Mouse (Mus musculus) neural tube, embryonic 15.5 days (tissue): ENCODE measurements around the gene 1700109H08Rik. TPM values are rescaled to one million over a fixed set of nuclear protein-coding genes. Genes with fewer than 3 reads are reported as not detected.
"Not testable (repeated sequence)": the region's sequence is repeated elsewhere in the genome, so short reads cannot be mapped to it uniquely, and the experiment has no call there.

Source experiments
- ATAC-seq: fragments of 200-750 bp; cut with Nextera tagmentation; 2 replicates; pipeline ENCODE4 v1.8.0; 2017; ENCODE audit warnings: mild to moderate bottlenecking, moderate TSS enrichment, moderate library complexity; ENCODE audit not compliant: low FRiP score
- H3K27ac ChIP-seq: fragments of 300-500 bp; sonication (generic); replicated peaks from 2 replicates; pipeline ENCODE4 v1.5.1; 2015; ENCODE audit warnings: mild to moderate bottlenecking, inconsistent platforms
- H3K27me3 ChIP-seq: fragments of 300-500 bp; sonication (generic); replicated peaks from 2 replicates; pipeline ENCODE4 v1.6.1; 2015; ENCODE audit warnings: inconsistent platforms
- H3K36me3 ChIP-seq: fragments of 300-500 bp; sonication (generic); 2 replicates; pipeline ENCODE4 v1.6.1; 2015; ENCODE audit warnings: inconsistent platforms
- H3K4me1 ChIP-seq: fragments of 300-500 bp; sonication (generic); 2 replicates; pipeline ENCODE4 v1.6.1; 2015; ENCODE audit warnings: inconsistent platforms
- H3K4me2 ChIP-seq: fragments of 300-500 bp; sonication (generic); 2 replicates; pipeline ENCODE4 v1.6.1; 2015; ENCODE audit warnings: inconsistent platforms, mild to moderate bottlenecking, moderate library complexity
- H3K4me3 ChIP-seq: fragments of 300-500 bp; sonication (generic); replicated peaks from 2 replicates; pipeline ENCODE4 v1.5.1; 2015; ENCODE audit warnings: mild to moderate bottlenecking, inconsistent platforms
- H3K9ac ChIP-seq: fragments of 300-500 bp; sonication (generic); replicated peaks from 2 replicates; pipeline ENCODE4 v1.6.1; 2015; ENCODE audit warnings: mild to moderate bottlenecking, inconsistent platforms
- H3K9me3 ChIP-seq: fragments of 300-500 bp; sonication (generic); replicated peaks from 2 replicates; pipeline ENCODE4 v1.6.1; 2016; ENCODE audit warnings: inconsistent platforms
- WGBS: fragments of 180-500 bp; shearing (Covaris S2); methylation state at CpG from one replicate; pipeline ENCODE4 v1.1.7; 2015; ENCODE audit warnings: mixed read lengths; 5-methylcytosine and 5-hydroxymethylcytosine counted together
- polyA plus RNA-seq: library from polyadenylated mRNA; unstranded; fragments of >200 nt; fragmentation: Nextera tagmentation; extraction: Ambion mirVana; gene quantifications from 2 replicates; pipeline ENCODE4 v1.2.1, GENCODE M21; 2015

Gene 1700109H08Rik
- polyA plus RNA-seq, result 2.4 and 2.7 TPM in 2 replicates

GRCm38 (mm10) chr5:3571266-3571665, at the start of gene 1700109H08Rik:
1700109H08Rik (plus strand) TSS chr5:3571566.
- peaks cover 87% of the 10 kb centered on the region for H3K36me3 ChIP-seq
- no peaks in the 10 kb centered on the region for H3K4me1 ChIP-seq
- no peak within 1 kb of the TSS for H3K4me3 ChIP-seq
- no peak within 1 kb of the TSS for H3K27ac ChIP-seq
- H3K9me3 ChIP-seq, result no peaks in the 10 kb centered on the region; the same call in 1 of the 2 replicates
- WGBS, result over 99% methylated on average over 4 of the region's 4 CpGs
- no peak within 1 kb of the TSS for H3K4me2 ChIP-seq
- no peak for ATAC-seq
- no peaks in the 10 kb centered on the region for H3K27me3 ChIP-seq
- no peak within 1 kb of the TSS for H3K9ac ChIP-seq

DNA sequence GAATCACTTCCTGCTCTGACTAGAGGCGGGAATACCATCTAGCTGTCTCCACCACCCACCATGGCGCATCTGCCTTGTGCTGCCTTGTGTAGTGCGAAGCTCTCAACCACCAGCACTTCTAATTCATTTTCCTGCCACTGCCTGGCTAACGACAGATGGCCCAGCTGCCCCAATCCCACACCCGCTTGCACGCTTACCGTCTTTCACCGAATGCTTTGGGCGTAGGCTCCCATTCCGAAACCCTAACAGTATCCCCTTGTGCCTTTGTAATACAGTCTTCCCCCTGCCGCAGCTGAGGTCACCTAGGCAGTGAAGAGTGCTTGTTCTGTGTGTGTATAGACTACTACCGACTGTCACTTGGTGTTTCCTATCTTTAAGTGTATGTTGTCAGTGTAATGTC, 49.6 kb upstream of the 1700109H08Rik start:
- H3K36me3 ChIP-seq, result no peaks in the 10 kb centered on the region
- H3K9ac ChIP-seq, result no peak overlapping the region
- no peaks in the 10 kb centered on the region for H3K4me1 ChIP-seq
- no peak overlapping the region for H3K27ac ChIP-seq
- H3K4me2 ChIP-seq, result no peak overlapping the region
- no peaks in the 10 kb centered on the region for H3K9me3 ChIP-seq
- 76% methylated on average over 12 of the region's 12 CpGs for WGBS
- no peaks in the 10 kb centered on the region for H3K27me3 ChIP-seq
- ATAC-seq, result no peak
- H3K4me3 ChIP-seq, result no peak overlapping the region

DNA sequence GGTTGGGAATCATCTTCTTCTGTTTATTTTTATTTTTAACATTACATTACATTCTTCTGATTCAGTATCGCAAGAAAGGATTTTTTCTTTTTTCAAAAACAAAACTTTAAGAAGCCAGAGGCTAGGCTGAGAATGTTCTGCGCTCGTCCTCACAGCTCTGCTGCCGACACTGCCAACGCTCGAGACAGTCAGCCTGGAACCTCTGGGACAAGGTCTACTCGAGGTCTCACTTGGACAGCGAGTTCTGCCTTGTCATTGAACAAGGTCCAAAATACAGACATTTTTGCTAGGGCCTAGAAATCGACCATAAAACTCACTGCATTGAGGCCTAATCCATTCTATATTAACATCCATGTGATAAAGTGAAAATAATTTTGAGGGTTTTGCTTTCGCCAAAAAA, 48.5 kb upstream of the 1700109H08Rik start:
- Histone ChIP-seq H3K9me3 (no peaks in the 10 kb centered on the region), H3K36me3 (no peaks in the 10 kb centered on the region), H3K27me3 (no peaks in the 10 kb centered on the region), H3K9ac (no peak overlapping the region), H3K4me3 (no peak overlapping the region), H3K27ac (no peak overlapping the region), H3K4me1 (no peaks in the 10 kb centered on the region), H3K4me2 (no peak overlapping the region)
- no peak for ATAC-seq
- 93% methylated on average over 10 of the region's 10 CpGs for WGBS

- Histone ChIP-seq H3K4me2 (no peak overlapping the region), H3K4me1 (no peaks in the 10 kb centered on the region), H3K27ac (no peak overlapping the region), H3K27me3 (no peaks in the 10 kb centered on the region), H3K36me3 (no peaks in the 10 kb centered on the region), H3K9me3 (no peaks in the 10 kb centered on the region), H3K9ac (no peak overlapping the region), H3K4me3 (no peak overlapping the region)
- no peak for ATAC-seq
- 60% methylated on average over 5 of the region's 5 CpGs for WGBS
These were observed 44.2 kb upstream of the 1700109H08Rik start for GRCm38 (mm10) chr5:3527041-3527691.

GRCm38 (mm10) chr5:3529585-3530189, 41.7 kb upstream of the 1700109H08Rik start:
- 70% methylated on average over 10 of the region's 10 CpGs for WGBS
- Histone ChIP-seq H3K9me3 (no peaks in the 10 kb centered on the region), H3K4me1 (no peaks in the 10 kb centered on the region), H3K27me3 (no peaks in the 10 kb centered on the region), H3K4me2 (no peak overlapping the region), H3K27ac (no peak overlapping the region), H3K36me3 (no peaks in the 10 kb centered on the region), H3K9ac (no peak overlapping the region), H3K4me3 (no peak overlapping the region)
- ATAC-seq, result no peak

DNA sequence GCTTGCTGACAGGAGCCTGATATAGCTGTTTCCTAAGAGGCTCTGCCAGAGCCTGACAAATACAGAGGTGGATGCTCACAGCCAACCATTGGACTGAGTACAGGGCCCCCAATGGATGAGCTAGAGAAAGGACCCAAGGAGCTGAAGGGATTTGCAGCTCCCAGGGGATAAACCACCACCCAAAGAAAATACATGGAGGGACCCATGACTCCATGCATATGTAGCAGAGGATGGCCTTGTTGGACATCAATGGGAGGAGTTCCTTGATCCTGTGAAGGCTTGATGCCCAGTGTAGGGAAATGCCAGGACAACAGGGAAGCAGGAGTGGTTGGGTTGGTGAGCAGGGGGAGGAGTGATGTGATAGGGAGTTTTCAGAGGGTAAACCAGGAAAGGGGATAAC, 39.3 kb upstream of the 1700109H08Rik start:
- not testable (repeated sequence) for H3K4me2 ChIP-seq, H3K36me3 ChIP-seq

DNA sequence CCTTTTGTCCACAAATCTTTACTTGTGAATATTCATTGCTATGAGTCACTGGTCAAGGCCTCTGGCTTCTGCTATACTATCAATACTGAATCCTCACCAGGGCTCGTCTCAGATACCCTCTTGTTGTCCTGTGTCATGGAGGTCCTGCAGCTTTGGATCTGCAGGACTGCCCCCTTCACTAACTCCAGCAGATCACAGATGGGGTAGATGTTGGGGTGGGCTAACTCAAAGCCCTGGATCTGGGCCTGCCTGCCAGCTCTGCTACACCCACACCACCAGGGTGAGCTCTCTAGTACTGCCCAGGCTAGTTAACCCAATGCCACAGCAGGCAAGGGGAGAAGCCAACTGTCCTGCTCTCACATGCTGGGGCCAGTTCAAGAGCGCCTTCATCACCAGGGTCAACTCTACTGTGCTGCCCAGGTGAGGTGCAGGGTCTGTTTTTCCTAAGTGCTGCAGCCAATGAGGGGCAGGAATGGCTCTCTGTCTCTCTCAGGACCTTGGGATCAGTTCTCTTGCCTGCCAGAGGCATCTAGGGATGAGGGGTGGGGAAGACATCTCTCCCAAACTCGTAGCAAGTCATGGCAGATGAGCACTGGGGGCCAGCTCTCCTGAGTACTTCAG, 34.7 kb upstream of the 1700109H08Rik start:
- no peak for ATAC-seq
- Histone ChIP-seq H3K4me3 (no peak overlapping the region), H3K9ac (no peak overlapping the region), H3K27ac (no peak overlapping the region), H3K4me2 (no peak overlapping the region), H3K4me1 (no peaks in the 10 kb centered on the region), H3K9me3 (no peaks in the 10 kb centered on the region), H3K36me3 (no peaks in the 10 kb centered on the region), H3K27me3 (no peaks in the 10 kb centered on the region)
- WGBS, result 72% methylated on average over 3 of the region's 3 CpGs

More for the DNA sequence above, 39.3 kb upstream of the 1700109H08Rik start:
- H3K27ac ChIP-seq, H3K9ac ChIP-seq, H3K9me3 ChIP-seq, H3K4me3 ChIP-seq, H3K27me3 ChIP-seq, ATAC-seq, H3K4me1 ChIP-seq: not testable (repeated sequence)

DNA sequence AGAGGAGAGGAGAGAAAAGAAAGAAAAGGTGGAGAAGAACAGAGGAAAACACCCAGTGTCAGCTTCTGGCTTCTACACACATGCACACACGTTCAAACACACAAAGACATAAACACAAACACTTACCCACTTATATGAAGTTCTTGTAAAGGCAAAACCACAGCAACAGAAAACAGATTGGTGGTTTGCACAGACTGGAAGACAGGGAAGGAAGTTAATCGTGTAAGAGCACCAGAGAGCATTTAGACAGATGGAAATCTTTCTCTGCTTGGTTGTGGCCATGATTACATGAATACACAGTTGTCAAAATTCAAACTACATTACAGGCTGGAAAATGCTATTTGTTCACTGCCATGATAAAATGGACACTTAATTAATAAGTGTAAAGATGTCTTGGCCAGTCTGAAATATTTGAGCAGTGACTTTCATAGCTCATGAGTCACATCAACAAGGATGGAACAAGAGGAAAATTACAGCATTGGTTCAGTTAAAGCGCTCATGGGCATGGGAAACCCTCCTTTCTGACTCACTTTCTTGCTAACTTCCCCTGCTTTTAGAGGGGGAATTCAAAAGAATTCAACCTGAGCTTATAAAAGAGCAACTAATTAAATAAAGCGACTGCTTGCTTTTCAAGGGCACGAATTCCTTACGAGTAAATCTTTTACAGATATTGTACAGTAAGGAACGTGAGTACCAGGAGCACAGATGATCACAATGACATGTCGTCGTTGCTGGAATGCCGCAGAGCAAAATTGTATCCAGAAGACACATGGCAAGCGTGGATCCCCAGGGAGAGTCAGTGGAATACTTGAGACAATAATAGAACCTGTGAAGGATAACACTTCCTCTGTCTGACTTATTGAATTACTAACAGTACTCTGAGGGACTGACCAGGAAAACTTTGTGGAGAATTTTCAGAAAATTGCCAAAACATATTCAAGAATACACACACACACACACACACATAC, 32.6 kb upstream of the 1700109H08Rik start:
- Histone ChIP-seq H3K4me2 (no peak overlapping the region), H3K4me1 (no peaks in the 10 kb centered on the region), H3K27me3 (no peaks in the 10 kb centered on the region), H3K27ac (no peak overlapping the region), H3K36me3 (no peaks in the 10 kb centered on the region), H3K9ac (no peak overlapping the region), H3K4me3 (no peak overlapping the region), H3K9me3 (no peaks in the 10 kb centered on the region)
- ATAC-seq, result no peak
- whole genome bisulfite sequencing, result 75% methylated on average over 11 of the region's 11 CpGs

DNA sequence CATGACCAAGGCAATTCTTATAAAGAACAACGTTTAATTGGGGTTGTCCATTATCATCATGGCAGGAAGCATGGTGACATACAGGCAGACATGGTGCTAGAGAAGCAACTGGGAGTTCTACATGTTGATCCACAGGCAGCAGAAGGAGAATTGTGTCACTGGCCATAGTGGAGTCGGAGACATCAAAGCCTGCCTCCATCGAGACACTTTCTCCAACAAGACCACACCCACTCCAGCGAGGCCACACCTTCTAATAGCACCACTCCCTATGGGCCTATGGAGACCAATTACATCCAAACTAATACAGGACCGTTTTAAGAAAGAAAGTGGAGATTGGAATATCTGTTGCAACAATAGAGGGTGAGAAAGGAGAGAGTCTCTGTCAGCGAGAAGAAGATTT, 29.5 kb upstream of the 1700109H08Rik start:
- H3K4me1 ChIP-seq, result peaks cover 19% of the 10 kb centered on the region
- H3K9me3 ChIP-seq, result no peaks in the 10 kb centered on the region
- 81% methylated on average over 6 of the region's 6 CpGs for WGBS
- H3K4me3 ChIP-seq, result no peak overlapping the region
- H3K4me2 ChIP-seq, result no peak overlapping the region
- H3K27ac ChIP-seq, result no peak overlapping the region
- H3K27me3 ChIP-seq, result no peaks in the 10 kb centered on the region
- ATAC-seq, result no peak
- 0 out of 2 replicates have a peak, but pooled peaks cover 2% of the 10 kb centered on the region for H3K36me3 ChIP-seq
- no peak overlapping the region for H3K9ac ChIP-seq

DNA sequence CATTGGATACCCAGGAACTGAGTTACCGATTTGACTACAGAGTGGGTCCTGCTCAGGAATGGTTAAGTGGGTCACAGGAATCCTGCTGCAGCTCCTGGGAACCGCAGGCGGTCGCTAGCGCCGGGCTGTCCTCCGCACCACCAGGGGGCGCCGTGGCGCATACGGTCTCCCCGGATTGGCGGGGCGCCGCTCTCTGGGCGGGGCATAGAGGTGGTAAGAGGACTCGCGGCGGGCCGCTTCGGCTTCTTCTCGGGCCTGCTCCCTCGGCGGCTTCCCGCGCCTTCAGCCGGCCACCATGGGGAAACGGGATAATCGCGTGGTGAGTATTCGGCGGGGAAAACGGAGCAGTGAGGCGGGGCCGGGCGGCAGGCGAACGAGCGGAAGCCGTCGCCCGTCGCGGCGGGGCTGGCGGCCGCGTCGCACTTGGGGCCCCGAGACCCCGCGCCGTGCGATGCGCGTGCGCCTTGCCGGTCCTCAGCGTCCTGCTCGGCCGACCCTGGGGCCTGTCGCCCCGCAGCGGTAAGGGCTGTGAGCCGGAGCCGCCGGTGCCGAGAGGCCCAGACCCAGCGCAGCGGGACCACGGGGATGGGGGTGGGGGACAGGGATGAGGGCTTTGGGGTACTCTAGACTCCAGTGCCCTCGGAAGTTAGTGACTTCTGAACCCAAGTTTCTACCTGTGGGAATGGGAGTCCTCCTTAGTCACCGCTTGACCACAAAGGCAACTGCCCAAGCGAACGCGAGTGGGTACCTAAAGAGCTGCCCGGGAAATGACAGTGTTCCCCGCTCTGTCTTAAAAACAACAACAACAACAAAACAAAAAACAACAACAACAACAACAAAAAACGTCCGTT, 27.5 kb upstream of the 1700109H08Rik start, which contains the start of gene Fam133b:
Gene Fam133b (plus strand): TSS at position 205 of the 851 bp plus-strand sequence.
- Histone ChIP-seq H3K9ac (peak within 1 kb of the TSS; percentile 89), H3K4me1 (peaks cover 19% of the 10 kb centered on the region), H3K27me3 (no peaks in the 10 kb centered on the region), H3K9me3 (no peaks in the 10 kb centered on the region), H3K4me2 (peak within 1 kb of the TSS; percentile 70), H3K36me3 (0 out of 2 replicates have a peak, but pooled peaks cover 4% of the 10 kb centered on the region), H3K27ac (peak within 1 kb of the TSS; percentile 94), H3K4me3 (peak within 1 kb of the TSS; percentile 97)
- under 1% methylated on average over 69 of the region's 80 CpGs for WGBS
- peak; percentile 97 for ATAC-seq

DNA sequence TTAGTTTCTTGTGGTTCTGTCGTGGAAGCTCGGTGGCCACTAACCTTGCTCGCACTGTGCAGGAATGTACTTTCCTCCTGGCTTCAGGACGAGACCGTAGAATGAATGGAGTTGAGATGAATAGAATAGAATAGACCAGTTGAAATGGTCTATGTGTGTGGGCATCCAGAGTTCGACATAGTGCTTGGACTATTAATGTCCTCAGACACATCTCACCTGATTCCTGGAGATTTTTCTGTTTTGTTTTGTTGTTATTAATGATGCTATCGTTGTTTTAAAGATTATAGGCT, 26.9 kb upstream of the 1700109H08Rik start:
- peak overlapping the region; percentile 70 for H3K4me2 ChIP-seq
- H3K9ac ChIP-seq, result peak overlapping the region; percentile 89
- peaks cover 19% of the 10 kb centered on the region for H3K4me1 ChIP-seq
- no peaks in the 10 kb centered on the region for H3K27me3 ChIP-seq
- peak; percentile 33 for ATAC-seq
- H3K9me3 ChIP-seq, result no peaks in the 10 kb centered on the region
- 9% methylated on average over 7 of the region's 7 CpGs for WGBS
- H3K4me3 ChIP-seq, result peak overlapping the region; percentile 97
- peak overlapping the region; percentile 94; the same call in 1 of the 2 replicates for H3K27ac ChIP-seq
- H3K36me3 ChIP-seq, result 0 out of 2 replicates have a peak, but pooled peaks cover 4% of the 10 kb centered on the region
